Mouse (Mus musculus) small intestine, adult 2 months (tissue): ENCODE measurements around the gene Cd47. TPM values are rescaled to one million over a fixed set of nuclear protein-coding genes. Genes with fewer than 3 reads are reported as not detected.
A peak's percentile ranks its signal among the peaks of the same experiment; 100 is the strongest.

Source experiments
- H3K27ac ChIP-seq: fragments of 200-500 bp; 2 replicates; pipeline ENCODE4 v1.5.1; 2012; ENCODE audit warnings: low read depth, low read length, control low read depth, inconsistent platforms; ENCODE audit not compliant: insufficient read depth
- H3K27me3 ChIP-seq: fragments of 200-500 bp; 2 replicates; pipeline ENCODE4 v1.6.1; 2012; ENCODE audit warnings: mild to moderate bottlenecking, moderate library complexity, low read length, inconsistent platforms; ENCODE audit not compliant: control insufficient read depth, insufficient read depth
- H3K36me3 ChIP-seq: fragments of 200-500 bp; 2 replicates; pipeline ENCODE4 v1.6.1; 2012; ENCODE audit warnings: mild to moderate bottlenecking, low read length, control low read depth, inconsistent platforms; ENCODE audit not compliant: control insufficient read depth, insufficient read depth
- H3K4me1 ChIP-seq: fragments of 200-500 bp; 2 replicates; pipeline ENCODE4 v1.6.1; 2012; ENCODE audit warnings: low read length, inconsistent platforms, mixed read lengths; ENCODE audit not compliant: control insufficient read depth, insufficient read depth, insufficient read length
- H3K4me3 ChIP-seq: fragments of 200-500 bp; 2 replicates; pipeline ENCODE4 v1.5.1; 2012; ENCODE audit warnings: low read depth, mild to moderate bottlenecking, control low read depth, inconsistent platforms, low read length, moderate library complexity
- CTCF ChIP-seq: fragments of 200-500 bp; IDR thresholded peaks from 2 replicates; pipeline ENCODE4 v1.5.1; 2012; ENCODE audit warnings: low read depth, mild to moderate bottlenecking, control low read depth, inconsistent platforms, low read length, moderate library complexity, mixed read lengths; ENCODE audit not compliant: insufficient replicate concordance, insufficient read length; ENCODE audit errors: extremely low read depth
- POLR2A ChIP-seq: fragments of 200-500 bp; IDR thresholded peaks from 2 replicates; pipeline ENCODE4 v1.6.1; 2012; ENCODE audit warnings: low read depth, mild to moderate bottlenecking, control low read depth, inconsistent platforms, low read length, moderate library complexity
- WGBS: fragments of 180-500 bp; shearing (Covaris S2); methylation state at CpG from one replicate; pipeline ENCODE4 v1.1.7; 2018; 5-methylcytosine and 5-hydroxymethylcytosine counted together
- polyA plus RNA-seq: library from polyadenylated mRNA; depleted of rRNA; stranded (reverse); fragments of >200 nt; gene quantifications from 2 replicates; pipeline ENCODE4 v1.2.3, GENCODE M21; 2012; rRNA removed

Gene Cd47
- 21.7 and 56.8 TPM in 2 replicates for polyA plus RNA-seq

GRCm38 (mm10) chr16:49799597-49800561, at the start of gene Cd47:
Cd47 (plus strand) TSS chr16:49800533.
- no peaks in the 10 kb centered on the region for H3K36me3 ChIP-seq
- no peak within 1 kb of the TSS for H3K27ac ChIP-seq
- TF ChIP-seq CTCF (no peak), POLR2A (no peak)
- WGBS = 73% methylated on average over 10 of the region's 10 CpGs
- no peak within 1 kb of the TSS for H3K4me3 ChIP-seq
- H3K4me1 ChIP-seq = 0 out of 2 replicates have a peak, but pooled peaks cover 2% of the 10 kb centered on the region
- H3K27me3 ChIP-seq = no peaks in the 10 kb centered on the region

GRCm38 (mm10) chr16:49752906-49753305, 47.4 kb upstream of the Cd47 start:
- WGBS = 70% methylated on average over 1 of the region's 1 CpGs
- no peak overlapping the region for H3K27ac ChIP-seq
- H3K27me3 ChIP-seq = no peaks in the 10 kb centered on the region
- H3K4me3 ChIP-seq = no peak overlapping the region
- H3K4me1 ChIP-seq = no peaks in the 10 kb centered on the region
- TF ChIP-seq POLR2A (no peak), CTCF (no peak)
- H3K36me3 ChIP-seq = no peaks in the 10 kb centered on the region

- no peaks in the 10 kb centered on the region for H3K4me1 ChIP-seq
- H3K4me3 ChIP-seq = no peak overlapping the region
- H3K27me3 ChIP-seq = no peaks in the 10 kb centered on the region
- TF ChIP-seq POLR2A (no peak), CTCF (no peak)
- H3K27ac ChIP-seq = no peak overlapping the region
- 41% methylated on average over 3 of the region's 3 CpGs for WGBS
- no peaks in the 10 kb centered on the region for H3K36me3 ChIP-seq
Observed at GRCm38 (mm10) chr16:49753318-49753717, 47.0 kb upstream of the Cd47 start.

- Histone ChIP-seq H3K36me3 (0 out of 2 replicates have a peak, but pooled peaks cover 1% of the 10 kb centered on the region), H3K27me3 (no peaks in the 10 kb centered on the region; the same call in 1 of the 2 replicates), H3K4me1 (peaks cover 2% of the 10 kb centered on the region), H3K27ac (no peak overlapping the region), H3K4me3 (peak overlapping the region; percentile 29)
- 32% methylated on average over 17 of the region's 17 CpGs for WGBS
- TF ChIP-seq CTCF = no peak
- no peak for TF ChIP-seq POLR2A
Observed at GRCm38 (mm10) chr16:49760517-49761203, 39.7 kb upstream of the Cd47 start.

GRCm38 (mm10) chr16:49761981-49762380, 38.4 kb upstream of the Cd47 start:
- Histone ChIP-seq H3K36me3 (0 out of 2 replicates have a peak, but pooled peaks cover 1% of the 10 kb centered on the region), H3K4me3 (no peak overlapping the region), H3K4me1 (peaks cover 2% of the 10 kb centered on the region), H3K27me3 (no peaks in the 10 kb centered on the region; the same call in 1 of the 2 replicates), H3K27ac (no peak overlapping the region)
- WGBS = 84% methylated on average over 5 of the region's 5 CpGs
- no peak for TF ChIP-seq CTCF
- TF ChIP-seq POLR2A = no peak

GRCm38 (mm10) chr16:49766326-49766725, 34.0 kb upstream of the Cd47 start:
- H3K36me3 ChIP-seq = 0 out of 2 replicates have a peak, but pooled peaks cover 1% of the 10 kb centered on the region
- WGBS = 23% methylated on average over 3 of the region's 3 CpGs
- TF ChIP-seq CTCF = no peak
- no peak for TF ChIP-seq POLR2A
- H3K27ac ChIP-seq = no peak overlapping the region
- no peaks in the 10 kb centered on the region for H3K4me1 ChIP-seq
- H3K27me3 ChIP-seq = no peaks in the 10 kb centered on the region; the same call in 1 of the 2 replicates
- no peak overlapping the region for H3K4me3 ChIP-seq

GRCm38 (mm10) chr16:49768491-49769031, 31.8 kb upstream of the Cd47 start:
- no peaks in the 10 kb centered on the region for H3K4me1 ChIP-seq
- no peak for TF ChIP-seq POLR2A
- H3K27me3 ChIP-seq = no peaks in the 10 kb centered on the region
- 92% methylated on average over 4 of the region's 4 CpGs for WGBS
- H3K4me3 ChIP-seq = no peak overlapping the region
- no peak overlapping the region for H3K27ac ChIP-seq
- H3K36me3 ChIP-seq = no peaks in the 10 kb centered on the region
